In genomic region chr16:11198467-11198866, GRCm38 (mm10) we compare ENCODE assay signal across 16 mouse cellular contexts. TPM values are rescaled to one million over a fixed set of nuclear protein-coding genes. Genes with fewer than 3 reads are reported as not detected.
A peak's percentile ranks its signal among the peaks of the same experiment; 100 is the strongest.
DNase-seq lines count a peak whose midpoint lies in the region; ATAC-seq and TF ChIP-seq lines count a peak whose summit lies in the region.
"Had no signal": no experiment of that assay in that cellular context is flagged by ENCODE, and none has a peak within 500 bp of the region (broad histone marks: within the 10 kb centered on the region; RNA-seq: fewer than 3 reads in every experiment).

No protein-coding gene starts in this region.

- no peak for ATAC-seq in hindbrain, embryonic 13.5 days (ENCODE audit: low FRiP score)
- ATAC-seq in liver, postnatal 0 days: no peak
- ATAC-seq: forebrain, embryonic 13.5 days; intestine, embryonic 16.5 days had no signal

- H3K4me3 ChIP-seq in hindbrain, embryonic 10.5 days: no peak overlapping the region
- H3K4me3 ChIP-seq in hindbrain, embryonic 13.5 days: no peak overlapping the region
- H3K4me3 ChIP-seq in liver, postnatal 0 days (ENCODE audit: low read depth, low read length): no peak overlapping the region
- H3K4me3 ChIP-seq: forebrain, embryonic 13.5 days; heart, embryonic 13.5 days; myocyte; stomach, embryonic 15.5 days had no signal

- no peaks in the 10 kb centered on the region for H3K9me3 ChIP-seq in hindbrain, embryonic 10.5 days
- H3K9me3 ChIP-seq in hindbrain, embryonic 13.5 days: no peaks in the 10 kb centered on the region
- no peaks in the 10 kb centered on the region for H3K9me3 ChIP-seq in liver, postnatal 0 days (ENCODE audit: low read length)
- H3K9me3 ChIP-seq: forebrain, embryonic 13.5 days; heart, embryonic 13.5 days; stomach, embryonic 15.5 days had no signal

- peaks cover 12% of the 10 kb centered on the region for H3K4me1 ChIP-seq in hindbrain, embryonic 10.5 days (replicated peaks)
- peaks cover 12% of the 10 kb centered on the region for H3K4me1 ChIP-seq in hindbrain, embryonic 13.5 days (replicated peaks)
- peaks cover 8% of the 10 kb centered on the region for H3K4me1 ChIP-seq in liver, postnatal 0 days (ENCODE audit: insufficient read depth)

- H3K36me3 ChIP-seq in hindbrain, embryonic 10.5 days: peaks cover 84% of the 10 kb centered on the region
- H3K36me3 ChIP-seq in hindbrain, embryonic 13.5 days: peaks cover 82% of the 10 kb centered on the region
- peaks cover 69% of the 10 kb centered on the region for H3K36me3 ChIP-seq in liver, postnatal 0 days (replicated peaks; ENCODE audit: insufficient read depth, low read length)

- 54% methylated on average over 2 of the region's 2 CpGs for WGBS in hindbrain, embryonic 10.5 days
- 71% methylated on average over 2 of the region's 2 CpGs for WGBS in hindbrain, embryonic 13.5 days
- 68% methylated on average over 2 of the region's 2 CpGs for WGBS in liver, postnatal 0 days (ENCODE audit: insufficient replicate concordance)

- peak; percentile 49 for DNase-seq in hindbrain, embryonic 10.5 days (ENCODE audit: low spot score)
- peak; percentile 29 for DNase-seq in brain, adult 2 months (ENCODE audit: low read depth, low spot score)
- peak; percentile 87 for DNase-seq in forelimb bud, embryonic 11.5 days (ENCODE audit: low read depth, low spot score)
- DNase-seq in liver, postnatal 0 days: peak; percentile 34
- no peak for DNase-seq in adipocyte (ENCODE audit: low spot score)
- no peak for DNase-seq in kidney, postnatal 10 days
- no peak for DNase-seq in gastrocnemius, postnatal 10 days
- DNase-seq: adrenal gland, adult 8-10 months; cerebellum, adult 9-10 months; lung, postnatal 36 days had no signal

- H3K9ac ChIP-seq in hindbrain, embryonic 13.5 days: no peak overlapping the region
- no peak overlapping the region for H3K9ac ChIP-seq in liver, postnatal 0 days (replicated peaks)
- H3K9ac ChIP-seq: forebrain, embryonic 13.5 days; heart, embryonic 13.5 days; stomach, embryonic 15.5 days had no signal

- no peaks in the 10 kb centered on the region for H3K27me3 ChIP-seq in hindbrain, embryonic 10.5 days (ENCODE audit: insufficient read depth, poor library complexity, severe bottlenecking)
- no peaks in the 10 kb centered on the region for H3K27me3 ChIP-seq in hindbrain, embryonic 13.5 days
- no peaks in the 10 kb centered on the region for H3K27me3 ChIP-seq in liver, postnatal 0 days (ENCODE audit: insufficient read depth, low read length)
- H3K27me3 ChIP-seq: forebrain, embryonic 13.5 days; heart, embryonic 13.5 days; stomach, embryonic 15.5 days had no signal

- no peak for TF ChIP-seq CTCF in liver, postnatal 0 days (IDR thresholded peaks at IDR 0.05; ENCODE audit: low read depth)

- no peak for TF ChIP-seq EP300 in liver, postnatal 0 days (IDR thresholded peaks at IDR 0.05; ENCODE audit: low read depth)

- H3K4me2 ChIP-seq in hindbrain, embryonic 13.5 days: no peak overlapping the region
- H3K4me2 ChIP-seq in liver, postnatal 0 days (ENCODE audit: low read depth, low read length): no peak overlapping the region
- H3K4me2 ChIP-seq: forebrain, embryonic 13.5 days; heart, embryonic 13.5 days; stomach, embryonic 15.5 days had no signal

- no peak overlapping the region for H3K27ac ChIP-seq in hindbrain, embryonic 10.5 days
- no peak overlapping the region for H3K27ac ChIP-seq in hindbrain, embryonic 13.5 days
- H3K27ac ChIP-seq in liver, postnatal 0 days (ENCODE audit: low read depth): no peak overlapping the region
- H3K27ac ChIP-seq: forebrain, embryonic 13.5 days; heart, embryonic 13.5 days; stomach, embryonic 15.5 days had no signal

RNA-seq across cellular contexts. Expression of gene Rsl1d1, which starts 4.7 kb away (rescaled TPM):
- polyA plus RNA-seq in hindbrain, embryonic 10.5 days (2016; fragmentation: Nextera tagmentation; extraction: Ambion mirVana): 212 and 259 TPM in 2 replicates
- polyA plus RNA-seq in hindbrain, embryonic 13.5 days (2015; fragmentation: Nextera tagmentation; extraction: Ambion mirVana): 144 and 151 TPM in 2 replicates
- polyA plus RNA-seq in liver, postnatal 0 days (2015; fragmentation: Nextera tagmentation; extraction: Ambion mirVana): 60.7 and 61.7 TPM in 2 replicates
- 10 to 100 TPM; 64.1 to 66.7 TPM for total RNA-seq in gastrocnemius, postnatal 10 days (2021)

RNA-seq across cellular contexts. Expression of gene Zc3h7a, which starts 22.3 kb away (rescaled TPM):
- 85.7 and 89.3 TPM in 2 replicates for polyA plus RNA-seq in hindbrain, embryonic 10.5 days (2016; fragmentation: Nextera tagmentation; extraction: Ambion mirVana)
- polyA plus RNA-seq in hindbrain, embryonic 13.5 days (2015; fragmentation: Nextera tagmentation; extraction: Ambion mirVana): 77.1 and 84.1 TPM in 2 replicates
- polyA plus RNA-seq in liver, postnatal 0 days (2015; fragmentation: Nextera tagmentation; extraction: Ambion mirVana): 18.5 and 22.5 TPM in 2 replicates
- total RNA-seq in gastrocnemius, postnatal 10 days (2021): 10 to 100 TPM; 26.9 to 45.7 TPM

RNA-seq across cellular contexts. Expression of gene Gspt1, which starts 55.7 kb away (rescaled TPM):
- polyA plus RNA-seq in hindbrain, embryonic 10.5 days (2016; fragmentation: Nextera tagmentation; extraction: Ambion mirVana): 70.6 and 83.2 TPM in 2 replicates
- 50.2 and 52.2 TPM in 2 replicates for polyA plus RNA-seq in hindbrain, embryonic 13.5 days (2015; fragmentation: Nextera tagmentation; extraction: Ambion mirVana)
- 25.2 and 31.1 TPM in 2 replicates for polyA plus RNA-seq in liver, postnatal 0 days (2015; fragmentation: Nextera tagmentation; extraction: Ambion mirVana)
- total RNA-seq in gastrocnemius, postnatal 10 days (2021): 10 to 100 TPM; 69.9 to 73.9 TPM

Comparison
In these comparisons a context has a peak if more than half of its experiments do, and no peak if none do; other contexts are left out.
1. DNase-seq: peak in hindbrain, embryonic 10.5 days (single experiment), brain, adult 2 months (single experiment), forelimb bud, embryonic 11.5 days (single experiment) and liver, postnatal 0 days (single experiment); none in adipocyte (single experiment), kidney, postnatal 10 days (single experiment) and gastrocnemius, postnatal 10 days (single experiment).